ENCODE assay signal across 8 mouse cellular contexts in genomic region chr16:30503958-30504357, GRCm38 (mm10). TPM values are rescaled to one million over a fixed set of nuclear protein-coding genes. Genes with fewer than 3 reads are reported as not detected.
DNase-seq lines count a peak whose midpoint lies in the region; ATAC-seq and TF ChIP-seq lines count a peak whose summit lies in the region.

No protein-coding gene starts in this region.

- DNase-seq in cerebellum, postnatal 14 days: peak; percentile 59 to 66
- DNase-seq in cerebellum, adult 11-12 months: no peak
- DNase-seq in 3T3-L1 (ENCODE audit: low read depth, low spot score): peak; percentile 85
- peak; percentile 61 for DNase-seq in adrenal gland, postnatal 25 days
- peak; percentile 35 to 50 for DNase-seq in gastrocnemius, adult 8-10 months (ENCODE audit: low spot score in 2 of 2)
- DNase-seq in lung, postnatal 4 days: peak; percentile 76 to 79
- peak; percentile 78 for DNase-seq in stomach, postnatal 0 days (ENCODE audit: low spot score)

- H3K27ac ChIP-seq in kidney, embryonic 15.5 days: no peak overlapping the region
- H3K27ac ChIP-seq in stomach, postnatal 0 days (replicated peaks): no peak overlapping the region

- no peak overlapping the region for H3K4me2 ChIP-seq in kidney, embryonic 15.5 days
- no peak overlapping the region for H3K4me2 ChIP-seq in stomach, postnatal 0 days (replicated peaks; ENCODE audit: low read depth)

- no peaks in the 10 kb centered on the region for H3K36me3 ChIP-seq in kidney, embryonic 15.5 days
- H3K36me3 ChIP-seq in stomach, postnatal 0 days (ENCODE audit: control insufficient read depth, insufficient read depth, low read length): no peaks in the 10 kb centered on the region

- H3K9ac ChIP-seq in kidney, embryonic 15.5 days: no peak overlapping the region
- no peak overlapping the region for H3K9ac ChIP-seq in stomach, postnatal 0 days (ENCODE audit: low read length)

- peak; percentile 90 for TF ChIP-seq CTCF in stomach, postnatal 0 days (IDR thresholded peaks at IDR 0.05; ENCODE audit: low read depth)

- H3K9me3 ChIP-seq in kidney, embryonic 15.5 days (replicated peaks): no peaks in the 10 kb centered on the region
- no peaks in the 10 kb centered on the region for H3K9me3 ChIP-seq in stomach, postnatal 0 days (ENCODE audit: control insufficient read depth, low read length)

- H3K4me1 ChIP-seq in kidney, embryonic 15.5 days: peaks cover 31% of the 10 kb centered on the region
- H3K4me1 ChIP-seq in stomach, postnatal 0 days (replicated peaks; ENCODE audit: control insufficient read depth, insufficient read depth): no peaks in the 10 kb centered on the region; the same call in 1 of the 2 replicates

- H3K4me3 ChIP-seq in kidney, embryonic 15.5 days (replicated peaks): no peak overlapping the region
- H3K4me3 ChIP-seq in stomach, postnatal 0 days (ENCODE audit: low read depth, low read length): no peak overlapping the region

- peak; percentile 12; the same call in 1 of the 2 replicates for ATAC-seq in kidney, embryonic 15.5 days (replicated peaks; ENCODE audit: low FRiP score)
- peak; percentile 65 for ATAC-seq in stomach, postnatal 0 days (ENCODE audit: low FRiP score, low TSS enrichment)

- no peak for TF ChIP-seq EP300 in stomach, postnatal 0 days (optimal IDR thresholded peaks at IDR 0.05)

- H3K27me3 ChIP-seq in kidney, embryonic 15.5 days: no peaks in the 10 kb centered on the region; the same call in 1 of the 2 replicates
- no peaks in the 10 kb centered on the region for H3K27me3 ChIP-seq in stomach, postnatal 0 days (ENCODE audit: control insufficient read depth, insufficient read depth, low read length)

- 17% methylated on average over 15 of the region's 15 CpGs for WGBS in kidney, embryonic 15.5 days
- 11% methylated on average over 15 of the region's 15 CpGs for WGBS in stomach, postnatal 0 days

RNA-seq across cellular contexts. Expression of gene Tmem44, which starts 46.7 kb away (rescaled TPM):
- 3.2 and 4.5 TPM in 2 replicates for total RNA-seq in adrenal gland, postnatal 25 days (2021)
- total RNA-seq in gastrocnemius, adult 8-10 months (2022): 1 to 10 TPM in 3 of 4 experiments, under 1 TPM in 1; 0.82 to 1.6 (median 1.3) TPM
- 15.0 and 18.6 TPM in 2 replicates for polyA plus RNA-seq in kidney, embryonic 15.5 days (2015; fragmentation: Nextera tagmentation; extraction: Ambion mirVana)
- 3.5 and 4.3 TPM in 2 replicates for polyA plus RNA-seq in stomach, postnatal 0 days (2015; fragmentation: Nextera tagmentation; extraction: Ambion mirVana)
